Mouse (Mus musculus): ENCODE measurements at regions not wholly inside any gene's neighbourhood (a gene's known extent, or its start where the extent isn't known, plus 50 kb on each side); places are given as distances from the start of the nearest gene placed in this dataset.

GRCm38 (mm10) chr10:117542886-117543695 lies 86.2 kb upstream of the Cpm start:
- Histone ChIP-seq H3K27me3 (no peaks in the 10 kb centered on the region), H3K4me2 (no peak overlapping the region), H3K36me3 (no peaks in the 10 kb centered on the region), H3K27ac (no peak overlapping the region), H3K9me3 (replicated peaks) (no peaks in the 10 kb centered on the region), H3K4me3 (no peak overlapping the region), H3K4me1 (replicated peaks) (no peaks in the 10 kb centered on the region), H3K9ac (no peak overlapping the region)
- no peak for ATAC-seq (replicated peaks; ENCODE audit: insufficient number of reproducible peaks, insufficient read depth, low FRiP score, low read depth)
- WGBS: 69% methylated on average over 5 of the region's 5 CpGs

DNA sequence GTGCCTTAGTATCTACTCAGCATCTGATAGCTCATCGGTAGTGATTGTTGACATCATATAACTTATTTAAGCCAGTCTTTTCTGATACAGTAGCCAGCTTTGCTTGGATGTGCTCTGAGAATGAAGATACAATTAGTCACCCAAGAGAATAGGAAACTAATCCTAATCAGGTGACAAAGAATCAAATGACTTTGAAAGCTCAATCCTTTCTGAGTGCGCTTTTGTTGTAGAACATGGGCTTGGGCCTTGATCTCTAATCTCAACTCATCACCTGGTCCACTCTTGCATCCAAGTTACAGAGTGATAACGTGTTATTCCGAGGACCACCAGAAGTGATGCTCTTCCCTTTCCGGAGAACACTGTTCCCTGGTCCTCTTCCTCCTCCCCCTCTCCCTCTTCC lies 86.9 kb upstream of the Cpm start:
- no peak overlapping the region for H3K27ac ChIP-seq
- WGBS: 76% methylated on average over 5 of the region's 5 CpGs
- no peak overlapping the region for H3K9ac ChIP-seq
- ATAC-seq (replicated peaks; ENCODE audit: insufficient number of reproducible peaks, insufficient read depth, low FRiP score, low read depth): no peak
- no peaks in the 10 kb centered on the region for H3K4me1 ChIP-seq (replicated peaks)
- H3K9me3 ChIP-seq (replicated peaks): no peaks in the 10 kb centered on the region
- H3K27me3 ChIP-seq: no peaks in the 10 kb centered on the region
- H3K4me3 ChIP-seq: no peak overlapping the region
- no peaks in the 10 kb centered on the region for H3K36me3 ChIP-seq
- no peak overlapping the region for H3K4me2 ChIP-seq

DNA sequence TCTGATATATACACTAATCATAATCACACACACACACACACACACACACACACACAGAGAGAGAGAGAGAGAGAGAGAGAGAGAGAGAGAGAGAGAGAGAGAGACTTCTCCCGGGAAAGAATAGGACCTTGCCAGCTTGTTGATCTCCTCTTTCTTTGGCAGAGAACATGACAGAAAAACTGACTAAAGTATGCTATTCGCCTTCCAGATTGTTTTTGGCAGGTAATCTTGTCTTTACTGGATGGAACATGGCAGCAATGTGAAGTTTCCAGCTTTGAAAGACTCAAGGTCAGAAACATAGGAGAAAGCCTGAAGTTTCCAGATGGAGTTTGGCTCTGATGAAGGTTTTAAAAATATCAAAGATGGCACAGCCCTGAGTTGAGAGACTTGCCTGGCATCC lies 87.8 kb upstream of the Cpm start:
- H3K36me3 ChIP-seq: no peaks in the 10 kb centered on the region
- H3K27ac ChIP-seq: no peak overlapping the region
- H3K9me3 ChIP-seq (replicated peaks): no peaks in the 10 kb centered on the region
- no peaks in the 10 kb centered on the region for H3K4me1 ChIP-seq (replicated peaks)
- no peak overlapping the region for H3K4me3 ChIP-seq
- H3K4me2 ChIP-seq: no peak overlapping the region
- 60% methylated on average over 2 of the region's 2 CpGs for WGBS
- no peak for ATAC-seq (replicated peaks; ENCODE audit: insufficient number of reproducible peaks, insufficient read depth, low FRiP score, low read depth)
- no peaks in the 10 kb centered on the region for H3K27me3 ChIP-seq
- no peak overlapping the region for H3K9ac ChIP-seq

- H3K27me3 ChIP-seq: no peaks in the 10 kb centered on the region
- no peaks in the 10 kb centered on the region for H3K9me3 ChIP-seq (replicated peaks)
- no peak overlapping the region for H3K9ac ChIP-seq
- H3K27ac ChIP-seq: no peak overlapping the region
- no peak overlapping the region for H3K4me3 ChIP-seq
- WGBS: 85% methylated on average over 2 of the region's 2 CpGs
- H3K36me3 ChIP-seq: no peaks in the 10 kb centered on the region
- ATAC-seq (replicated peaks; ENCODE audit: insufficient number of reproducible peaks, insufficient read depth, low FRiP score, low read depth): no peak
- H3K4me1 ChIP-seq (replicated peaks): no peaks in the 10 kb centered on the region
- H3K4me2 ChIP-seq: no peak overlapping the region
These were observed 88.4 kb upstream of the Cpm start for GRCm38 (mm10) chr10:117540747-117541398.

GRCm38 (mm10) chr10:117540112-117540594 lies 89.1 kb upstream of the Cpm start:
- H3K4me2 ChIP-seq: no peak overlapping the region
- no peaks in the 10 kb centered on the region for H3K9me3 ChIP-seq (replicated peaks)
- H3K27ac ChIP-seq: no peak overlapping the region
- no peaks in the 10 kb centered on the region for H3K27me3 ChIP-seq
- no peak overlapping the region for H3K4me3 ChIP-seq
- no peaks in the 10 kb centered on the region for H3K4me1 ChIP-seq (replicated peaks)
- no peak overlapping the region for H3K9ac ChIP-seq
- H3K36me3 ChIP-seq: no peaks in the 10 kb centered on the region
- no peak for ATAC-seq (replicated peaks; ENCODE audit: insufficient number of reproducible peaks, insufficient read depth, low FRiP score, low read depth)
- 82% methylated on average over 2 of the region's 2 CpGs for WGBS

DNA sequence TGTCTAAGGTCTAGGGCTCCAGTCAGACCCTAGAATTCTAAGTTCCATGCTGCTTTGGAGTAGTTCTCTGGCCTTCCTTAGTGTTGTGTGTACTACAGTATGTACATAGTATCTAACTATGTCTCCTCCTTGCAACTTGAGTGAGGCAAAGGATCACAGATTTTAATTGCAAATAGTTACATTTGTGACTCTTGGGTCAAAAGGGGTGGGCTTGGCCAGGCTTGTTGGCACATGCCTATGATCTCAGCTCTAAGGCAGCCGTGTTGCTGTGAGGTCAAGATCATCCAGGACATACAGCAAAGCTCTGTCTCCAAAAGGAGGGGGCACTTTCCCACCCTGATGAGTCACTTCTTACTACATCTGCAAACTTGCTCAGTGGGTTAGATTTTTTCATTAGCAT lies 89.8 kb upstream of the Cpm start:
- no peak overlapping the region for H3K4me3 ChIP-seq
- WGBS: 45% methylated on average over 1 of the region's 1 CpGs
- H3K27ac ChIP-seq: no peak overlapping the region
- no peaks in the 10 kb centered on the region for H3K36me3 ChIP-seq
- no peaks in the 10 kb centered on the region for H3K4me1 ChIP-seq (replicated peaks)
- no peak overlapping the region for H3K4me2 ChIP-seq
- ATAC-seq (replicated peaks; ENCODE audit: insufficient number of reproducible peaks, insufficient read depth, low FRiP score, low read depth): no peak
- H3K9me3 ChIP-seq (replicated peaks): no peaks in the 10 kb centered on the region
- no peaks in the 10 kb centered on the region for H3K27me3 ChIP-seq
- H3K9ac ChIP-seq: no peak overlapping the region

GRCm38 (mm10) chr10:117538725-117539124 lies 90.6 kb upstream of the Cpm start:
- no peaks in the 10 kb centered on the region for H3K36me3 ChIP-seq
- no peaks in the 10 kb centered on the region for H3K9me3 ChIP-seq (replicated peaks)
- no peak overlapping the region for H3K9ac ChIP-seq
- WGBS: 87% methylated on average over 5 of the region's 5 CpGs
- no peak overlapping the region for H3K4me3 ChIP-seq
- no peaks in the 10 kb centered on the region for H3K4me1 ChIP-seq (replicated peaks)
- H3K27ac ChIP-seq: no peak overlapping the region
- H3K27me3 ChIP-seq: no peaks in the 10 kb centered on the region
- ATAC-seq (replicated peaks; ENCODE audit: insufficient number of reproducible peaks, insufficient read depth, low FRiP score, low read depth): no peak
- H3K4me2 ChIP-seq: no peak overlapping the region

DNA sequence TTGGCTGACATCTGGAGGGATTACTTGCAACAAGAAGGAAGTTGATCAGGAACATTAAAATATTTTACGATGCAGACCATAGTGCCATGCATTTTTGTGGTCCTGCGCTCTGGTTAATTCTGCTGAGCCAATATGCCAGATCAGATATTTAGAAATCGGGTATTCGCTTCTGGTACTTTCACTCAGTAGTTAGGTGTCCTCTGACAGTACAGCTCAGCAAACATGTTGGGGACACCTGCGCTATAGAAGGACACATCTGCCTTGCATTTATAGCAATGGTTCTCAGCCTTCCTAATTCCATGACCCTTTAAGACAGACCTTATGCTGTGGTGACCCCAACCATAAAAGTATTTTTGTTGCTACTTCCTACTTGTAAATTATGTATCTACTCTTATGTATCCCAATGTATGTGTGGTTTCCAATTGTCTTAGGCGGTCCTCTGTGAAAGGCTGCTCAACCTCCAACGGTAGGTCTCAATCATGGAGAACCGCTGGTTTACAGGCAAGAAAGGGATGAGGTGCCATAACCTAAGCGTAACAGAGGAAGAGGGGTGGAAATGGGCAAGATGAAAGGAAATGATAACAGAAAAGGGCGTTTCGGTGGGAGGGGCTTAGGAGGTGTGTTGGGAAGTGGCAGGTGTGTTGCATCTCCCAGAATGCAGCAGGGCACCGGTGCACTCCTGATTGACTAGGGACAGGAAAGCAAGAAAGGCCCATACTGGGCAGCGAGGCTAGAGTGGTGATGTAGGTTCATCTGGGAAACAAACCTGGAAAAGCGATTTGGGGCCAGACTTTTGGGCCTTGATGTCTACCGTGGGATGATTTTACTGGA lies 92.3 kb upstream of the Cpm start:
- no peaks in the 10 kb centered on the region for H3K36me3 ChIP-seq
- no peak overlapping the region for H3K27ac ChIP-seq
- no peaks in the 10 kb centered on the region for H3K27me3 ChIP-seq
- H3K9ac ChIP-seq: no peak overlapping the region
- H3K4me2 ChIP-seq: no peak overlapping the region
- no peaks in the 10 kb centered on the region for H3K4me1 ChIP-seq (replicated peaks)
- no peak overlapping the region for H3K4me3 ChIP-seq
- WGBS: 92% methylated on average over 15 of the region's 15 CpGs
- no peak for ATAC-seq (replicated peaks; ENCODE audit: insufficient number of reproducible peaks, insufficient read depth, low FRiP score, low read depth)
- H3K9me3 ChIP-seq (replicated peaks): no peaks in the 10 kb centered on the region

DNA sequence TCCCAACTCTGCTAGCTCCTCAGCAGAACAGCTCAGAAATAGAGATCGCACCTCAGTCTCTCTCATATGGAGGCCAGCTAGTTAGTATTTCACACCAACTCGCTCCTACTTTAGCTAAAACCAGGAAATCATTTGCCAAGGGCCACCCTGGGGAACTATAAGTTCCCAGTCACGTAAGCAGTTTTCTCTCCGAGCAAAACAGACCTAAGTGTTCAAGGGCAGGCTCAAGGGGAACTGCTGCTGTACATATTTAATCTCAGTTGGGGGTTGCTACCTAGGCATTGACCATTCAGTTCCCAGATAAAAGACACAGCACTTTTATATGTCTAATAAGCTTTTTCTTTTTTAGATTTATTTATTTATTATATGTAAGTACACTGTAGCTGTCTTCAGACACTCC lies 93.5 kb upstream of the Cpm start:
- 81% methylated on average over 4 of the region's 4 CpGs for WGBS
- no peak overlapping the region for H3K9ac ChIP-seq
- ATAC-seq (replicated peaks; ENCODE audit: insufficient number of reproducible peaks, insufficient read depth, low FRiP score, low read depth): no peak
- no peak overlapping the region for H3K4me2 ChIP-seq
- H3K36me3 ChIP-seq: no peaks in the 10 kb centered on the region
- H3K9me3 ChIP-seq (replicated peaks): no peaks in the 10 kb centered on the region
- H3K4me3 ChIP-seq: no peak overlapping the region
- H3K4me1 ChIP-seq (replicated peaks): no peaks in the 10 kb centered on the region
- no peak overlapping the region for H3K27ac ChIP-seq
- H3K27me3 ChIP-seq: no peaks in the 10 kb centered on the region

GRCm38 (mm10) chr10:117534992-117535719 lies 94.1 kb upstream of the Cpm start:
- Histone ChIP-seq H3K9ac (no peak overlapping the region), H3K4me2 (no peak overlapping the region), H3K27me3 (no peaks in the 10 kb centered on the region), H3K27ac (no peak overlapping the region), H3K36me3 (no peaks in the 10 kb centered on the region), H3K4me1 (replicated peaks) (no peaks in the 10 kb centered on the region), H3K9me3 (replicated peaks) (no peaks in the 10 kb centered on the region), H3K4me3 (no peak overlapping the region)
- no peak for ATAC-seq (replicated peaks; ENCODE audit: insufficient number of reproducible peaks, insufficient read depth, low FRiP score, low read depth)
- 76% methylated on average over 12 of the region's 12 CpGs for WGBS

- 76% methylated on average over 4 of the region's 4 CpGs for WGBS
- no peak overlapping the region for H3K9ac ChIP-seq
- no peak overlapping the region for H3K4me2 ChIP-seq
- no peaks in the 10 kb centered on the region for H3K36me3 ChIP-seq
- H3K27ac ChIP-seq: no peak overlapping the region
- no peaks in the 10 kb centered on the region for H3K27me3 ChIP-seq
- no peak for ATAC-seq (replicated peaks; ENCODE audit: insufficient number of reproducible peaks, insufficient read depth, low FRiP score, low read depth)
- H3K4me1 ChIP-seq (replicated peaks): no peaks in the 10 kb centered on the region
- no peaks in the 10 kb centered on the region for H3K9me3 ChIP-seq (replicated peaks)
- no peak overlapping the region for H3K4me3 ChIP-seq
These were observed 94.8 kb upstream of the Cpm start for GRCm38 (mm10) chr10:117534478-117534877.
